Mouse (Mus musculus) activated CD4-positive, CD25-positive, alpha-beta regulatory T cell, adult 4 months (primary cell): ENCODE measurements around the gene Ror1. TPM values are rescaled to one million over a fixed set of nuclear protein-coding genes. Genes with fewer than 3 reads are reported as not detected.

Source experiments
- ATAC-seq: one replicate; pipeline ENCODE4 v1.8.0; 2017
- polyA plus RNA-seq, 2 experiments: library from polyadenylated mRNA; unstranded; fragments of 100-300 nt; shearing (Covaris generic); gene quantifications; one replicate each; pipeline ENCODE4 v1.2.1; 2017

Gene Ror1
- polyA plus RNA-seq, 2 experiments from 2014 or later = not detected

DNA sequence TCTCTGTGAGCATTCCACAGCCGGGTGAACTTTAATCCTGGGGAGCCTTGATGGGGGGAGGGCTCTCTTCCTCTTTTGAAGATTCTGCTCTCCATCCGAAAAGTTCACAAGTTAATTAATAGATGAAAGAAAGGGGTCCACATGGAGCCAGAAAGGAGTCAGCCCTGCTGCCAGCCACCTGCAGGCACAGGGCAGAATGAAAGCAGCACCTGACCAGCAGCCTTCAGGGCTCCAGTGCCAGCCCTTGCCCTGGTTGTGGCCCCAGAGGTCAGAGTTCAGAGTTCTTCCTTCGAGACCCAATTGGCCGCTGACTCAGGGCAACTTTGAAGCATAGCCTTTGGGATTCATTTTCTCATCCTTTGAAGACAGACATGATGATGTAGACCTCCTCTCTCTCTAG, 23.1 kb downstream of the Ror1 start:
- no peak for ATAC-seq

DNA sequence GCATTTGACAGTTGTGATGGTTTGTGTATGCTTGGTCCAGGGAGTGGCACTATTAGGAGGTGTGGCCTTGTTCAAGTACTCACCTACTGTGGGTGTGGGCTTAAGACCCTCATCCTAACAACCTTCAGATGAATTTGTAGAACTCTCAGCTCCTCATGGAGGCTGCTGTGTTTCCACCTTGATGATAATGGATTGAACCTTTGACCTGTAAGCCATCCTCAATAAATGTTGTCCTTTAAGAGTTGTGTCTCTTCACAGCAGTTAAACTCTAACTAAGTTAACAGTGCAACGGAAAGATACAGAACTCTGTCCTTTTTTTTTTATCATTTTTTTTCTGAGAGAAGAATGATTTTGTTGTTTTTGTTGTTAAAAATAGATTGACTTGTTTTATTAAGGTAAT, 23.8 kb downstream of the Ror1 start:
- no peak for ATAC-seq

DNA sequence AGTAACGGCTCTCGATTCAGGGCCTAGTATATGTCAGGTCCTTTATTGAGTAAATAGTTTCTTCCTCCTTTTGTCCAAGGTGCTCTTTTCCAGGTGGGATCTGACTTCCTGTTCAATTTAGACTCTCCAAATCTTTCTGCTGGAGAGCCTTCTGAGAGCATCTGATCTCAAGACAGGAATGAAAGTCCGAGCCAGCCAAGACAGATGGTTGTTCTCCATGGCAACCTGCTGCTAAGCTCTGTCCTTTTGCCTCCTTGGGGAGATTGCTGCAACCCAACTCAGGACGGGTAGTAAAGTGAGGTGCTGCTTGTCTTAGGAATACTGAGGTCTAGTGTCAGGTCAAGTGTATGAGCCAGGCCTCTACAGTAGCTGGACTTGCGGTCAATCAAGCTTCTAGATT, 25.0 kb downstream of the Ror1 start:
- no peak for ATAC-seq

DNA sequence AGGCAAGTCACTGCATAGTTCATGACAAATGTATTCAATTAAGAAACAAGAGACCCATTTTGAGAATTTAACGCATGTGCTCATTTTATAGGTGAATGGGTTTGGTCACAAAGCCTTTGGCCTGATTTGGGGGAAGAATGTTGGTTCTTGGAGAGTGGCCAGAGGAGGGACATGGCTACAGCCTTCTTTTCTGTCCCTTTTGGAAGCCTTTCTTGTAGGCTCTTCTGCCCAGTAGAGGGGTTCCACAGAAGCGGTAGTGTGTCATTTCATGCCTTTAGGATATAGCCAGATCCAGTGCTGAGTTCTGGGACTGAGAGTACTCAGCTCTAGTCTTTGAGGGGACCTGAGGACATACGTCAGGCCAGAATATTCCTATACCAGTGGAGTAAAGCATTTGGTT, 26.8 kb downstream of the Ror1 start:
- no peak for ATAC-seq

DNA sequence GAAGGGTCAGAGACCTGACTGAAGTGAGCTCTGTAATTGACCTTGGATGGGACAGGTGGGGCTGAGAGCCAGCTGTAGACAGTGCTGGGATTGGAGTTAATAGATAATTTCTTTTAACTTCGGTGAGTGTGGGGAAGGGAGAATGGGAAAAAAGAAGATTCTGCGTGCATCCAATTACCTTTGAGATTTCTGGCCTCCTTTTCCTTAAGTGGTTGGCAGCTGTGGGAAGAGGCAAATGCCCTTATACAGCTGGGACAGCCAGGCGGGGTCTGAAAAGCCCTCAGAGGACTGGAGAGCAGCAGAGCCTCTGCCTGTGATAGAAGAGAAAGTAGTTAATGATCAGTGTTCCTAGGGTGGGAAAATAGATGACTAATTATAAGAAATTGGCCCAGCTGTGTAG, 27.9 kb downstream of the Ror1 start:
- ATAC-seq = no peak

DNA sequence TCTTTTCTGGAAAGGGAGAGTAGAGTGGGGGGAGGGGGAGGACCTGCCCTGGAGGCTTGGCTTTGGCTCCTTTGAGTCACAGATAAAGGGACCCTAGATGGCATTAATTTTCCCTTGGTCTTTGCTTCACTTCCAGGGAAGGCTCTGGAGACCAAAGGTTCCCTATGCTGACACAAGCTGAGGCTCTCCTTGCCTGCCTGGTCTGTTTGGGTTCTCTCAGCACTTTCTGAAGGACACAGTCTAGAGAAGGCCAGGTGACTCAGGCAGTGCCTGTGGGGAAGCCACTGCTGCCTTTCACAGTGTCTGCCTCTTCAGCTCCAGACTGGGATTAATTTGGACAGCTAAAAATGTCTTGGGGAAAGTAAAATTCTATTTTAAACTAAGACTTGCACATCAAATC, 28.5 kb downstream of the Ror1 start:
- no peak for ATAC-seq

DNA sequence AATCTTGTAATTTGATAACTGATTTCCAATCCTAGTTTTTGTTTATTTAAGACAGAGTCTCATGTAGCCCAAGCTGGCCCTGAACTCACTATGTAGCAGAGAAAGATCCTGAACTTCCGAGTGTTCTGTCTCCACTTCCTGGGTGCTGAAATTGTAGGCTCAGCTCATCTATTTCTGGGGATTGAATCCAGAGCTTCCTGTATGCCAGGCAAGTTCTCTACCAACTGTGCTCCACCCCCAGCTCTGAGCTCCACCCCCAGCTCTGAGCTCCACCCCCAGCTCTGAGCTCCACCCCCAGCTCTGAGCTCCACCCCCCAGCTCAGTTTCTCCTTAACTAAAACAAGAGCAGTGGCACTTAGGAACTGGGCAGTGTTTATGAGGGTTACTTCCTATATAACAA, 29.3 kb downstream of the Ror1 start:
- no peak for ATAC-seq

DNA sequence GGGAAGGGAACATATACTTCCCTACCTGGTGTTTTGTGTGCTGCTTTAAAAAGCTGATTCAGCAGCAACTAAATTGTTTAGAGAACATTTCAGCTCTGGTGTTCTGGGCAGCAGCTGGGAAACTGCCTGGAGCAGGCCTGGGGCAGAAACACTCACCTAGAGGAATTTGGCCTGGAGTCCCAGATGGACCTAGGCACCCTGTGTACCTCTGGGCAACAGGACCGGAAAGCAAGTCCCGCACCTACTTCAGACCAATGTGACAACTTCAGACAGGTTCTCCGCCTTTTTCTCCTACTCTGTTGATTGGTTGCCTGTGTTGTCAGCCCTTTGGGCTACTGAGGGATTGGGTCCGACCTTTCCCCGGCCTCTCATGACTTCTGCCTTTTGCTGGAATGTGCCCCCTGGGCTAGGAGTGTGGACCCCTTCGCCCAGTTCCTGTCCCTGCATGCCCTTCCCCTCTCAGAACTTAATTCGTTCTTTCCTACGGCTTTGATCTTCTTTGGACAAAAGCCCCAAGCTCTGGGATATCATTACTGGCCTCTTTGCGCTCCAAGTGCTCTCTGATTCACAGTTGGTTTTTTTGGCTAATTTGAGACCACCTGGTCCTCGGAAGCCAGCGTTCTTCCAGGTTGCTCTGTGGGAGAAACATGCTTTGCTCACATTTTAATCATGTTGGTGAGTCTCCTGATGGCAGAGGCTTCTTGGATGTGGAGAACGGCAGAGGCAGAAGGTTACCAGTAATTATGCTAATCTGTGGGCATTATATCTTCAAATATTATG, 31.1 kb downstream of the Ror1 start:
- ATAC-seq = no peak

DNA sequence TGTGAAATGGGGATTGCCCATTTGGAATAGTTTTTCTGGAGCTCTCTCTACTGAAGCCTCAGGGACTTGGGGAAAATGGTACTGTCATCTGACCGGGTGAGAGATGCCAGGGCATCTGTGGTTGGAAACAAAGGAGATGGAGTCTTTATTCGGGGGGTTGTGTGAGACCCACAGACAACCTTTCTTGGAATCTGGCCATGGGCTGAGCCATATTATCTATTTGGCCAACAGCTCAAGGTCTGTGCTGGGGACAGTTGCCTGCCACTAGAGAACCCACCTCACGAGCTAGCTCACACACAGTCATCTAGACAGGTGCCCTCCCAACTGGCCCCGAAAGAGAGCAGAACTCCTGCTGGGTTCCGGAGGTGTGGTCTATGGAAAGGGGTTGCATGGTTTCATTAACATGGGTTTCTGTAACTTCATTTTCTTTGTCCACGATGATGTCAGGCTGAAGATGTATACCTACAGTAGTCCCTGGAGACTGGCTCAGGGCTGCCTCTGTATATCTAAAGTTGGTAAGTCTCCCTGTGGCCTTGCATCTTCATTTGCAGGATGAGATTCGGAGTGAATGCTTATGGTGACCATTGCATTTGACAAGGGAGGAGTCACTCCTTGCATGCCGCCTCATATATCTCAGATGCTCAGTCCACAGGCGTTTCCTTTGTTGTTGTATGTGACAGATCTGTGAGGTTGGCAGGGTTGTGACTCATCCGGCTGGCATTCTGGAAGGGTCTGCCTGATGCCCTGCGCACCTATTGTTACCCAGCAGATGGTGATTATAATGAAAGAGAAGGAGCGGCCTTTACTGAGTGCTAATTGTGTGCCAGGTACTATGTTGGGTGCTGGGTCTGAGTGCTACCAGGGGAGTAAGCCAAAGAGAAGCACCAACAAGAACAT, 32.7 kb downstream of the Ror1 start:
- ATAC-seq = no peak

DNA sequence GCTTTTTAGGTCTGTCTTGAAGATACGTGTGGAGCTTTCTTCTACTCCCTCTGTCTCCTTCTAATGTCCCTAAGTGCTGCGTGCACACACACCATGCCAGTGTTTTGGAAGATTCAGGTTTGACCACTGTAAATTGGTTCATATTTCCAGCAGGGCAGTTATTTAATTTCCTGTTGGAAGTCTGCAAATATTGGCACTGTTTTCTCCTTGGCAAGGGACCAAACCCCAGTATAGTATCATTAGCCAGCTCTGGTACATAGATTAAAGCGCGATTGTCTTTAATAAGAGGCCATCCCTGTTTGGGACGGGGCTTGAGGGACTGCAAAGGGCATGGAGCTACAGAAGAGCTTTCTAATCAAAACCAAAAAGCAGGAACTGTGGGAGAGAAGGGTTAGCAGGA, 33.6 kb downstream of the Ror1 start:
- no peak for ATAC-seq

DNA sequence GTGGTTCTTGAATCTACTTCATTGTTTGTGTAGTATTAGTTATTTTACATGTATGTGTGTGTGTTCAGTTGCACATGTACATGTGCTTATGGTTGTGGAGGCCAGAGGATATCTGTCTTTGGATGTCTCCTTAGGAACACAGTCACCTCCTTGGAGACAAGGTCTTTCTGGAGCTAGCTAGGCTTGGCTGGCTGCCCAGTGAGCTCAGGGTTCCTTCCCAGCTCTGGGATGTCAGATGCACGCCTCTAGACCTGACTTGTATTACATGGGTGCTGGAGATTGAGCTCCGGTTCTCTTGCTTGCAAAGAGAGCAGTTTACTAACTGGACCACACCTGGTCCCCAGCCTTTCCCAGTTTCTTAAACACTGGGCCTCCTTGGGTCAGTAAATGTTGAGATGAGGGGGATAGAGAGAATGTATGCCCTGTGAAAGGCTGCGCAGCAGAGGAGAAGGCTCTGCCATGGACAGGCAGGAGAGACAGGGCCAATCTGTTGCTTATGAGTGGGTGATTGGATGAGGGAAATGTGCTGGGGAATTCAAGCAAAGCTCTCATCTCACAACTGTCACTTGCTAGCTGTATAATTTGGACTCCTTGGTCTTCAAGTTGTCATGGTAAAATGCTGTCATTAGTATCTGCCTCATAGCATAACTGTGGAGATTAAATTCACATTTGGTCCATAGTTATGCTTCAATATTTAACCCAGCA, 35.3 kb downstream of the Ror1 start:
- ATAC-seq = no peak

DNA sequence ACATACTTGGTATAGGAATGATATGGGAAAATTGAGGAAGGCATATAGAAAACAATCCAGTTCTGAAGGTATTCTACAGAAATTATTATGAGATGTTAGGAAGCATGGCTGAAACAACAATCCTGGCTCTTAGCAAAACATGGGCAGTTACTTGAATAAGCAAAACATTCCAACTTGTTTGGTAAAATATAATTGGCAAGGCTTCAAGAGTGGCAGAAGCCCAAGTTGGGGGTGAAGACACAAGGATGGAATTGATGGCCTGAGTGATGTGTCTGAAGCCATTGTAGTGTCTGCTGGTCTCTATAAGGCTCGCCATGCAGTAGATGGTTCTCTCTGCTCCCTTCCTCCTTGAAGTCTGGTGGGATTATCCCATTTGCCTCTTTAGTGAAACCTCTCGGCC, 35.9 kb downstream of the Ror1 start:
- ATAC-seq = no peak

DNA sequence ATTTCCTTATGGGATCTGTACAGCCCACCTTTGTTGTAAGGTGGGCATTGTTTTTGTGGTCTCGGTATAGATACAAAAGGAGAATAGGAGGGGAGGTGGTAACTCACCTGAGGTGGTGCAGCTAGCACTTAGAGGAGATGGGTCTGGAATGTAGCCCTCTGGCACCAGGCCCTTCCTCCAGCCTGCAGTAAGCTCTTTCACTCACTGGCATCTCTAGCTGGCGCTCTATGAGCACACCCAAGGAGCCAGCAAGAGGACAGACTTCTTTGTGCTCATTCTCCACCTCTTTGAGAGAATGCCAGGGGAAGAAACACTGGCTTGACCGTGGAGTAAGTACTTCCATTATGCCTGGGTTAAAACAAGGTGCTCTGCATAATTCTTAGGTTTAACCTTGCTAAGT, 36.7 kb downstream of the Ror1 start:
- no peak for ATAC-seq

DNA sequence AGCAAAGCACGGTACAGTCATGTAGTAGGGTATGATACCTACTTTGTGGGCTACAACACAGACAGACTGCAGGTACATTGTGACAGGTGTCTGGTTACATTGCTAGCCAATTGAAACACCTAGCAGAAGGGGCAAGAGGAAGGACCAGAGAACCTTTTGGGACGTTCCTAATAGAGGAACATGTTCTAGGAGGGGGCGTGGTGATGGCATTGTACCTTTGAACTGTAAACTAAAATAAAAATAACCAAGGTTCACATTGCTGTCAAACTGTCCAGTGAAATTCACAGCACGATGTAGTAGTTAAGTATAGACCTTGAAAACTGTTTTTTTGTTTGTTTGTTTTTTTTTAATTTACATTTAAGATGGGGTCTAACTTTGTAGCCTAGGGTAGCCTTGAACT, 40.5 kb downstream of the Ror1 start:
- ATAC-seq = no peak

DNA sequence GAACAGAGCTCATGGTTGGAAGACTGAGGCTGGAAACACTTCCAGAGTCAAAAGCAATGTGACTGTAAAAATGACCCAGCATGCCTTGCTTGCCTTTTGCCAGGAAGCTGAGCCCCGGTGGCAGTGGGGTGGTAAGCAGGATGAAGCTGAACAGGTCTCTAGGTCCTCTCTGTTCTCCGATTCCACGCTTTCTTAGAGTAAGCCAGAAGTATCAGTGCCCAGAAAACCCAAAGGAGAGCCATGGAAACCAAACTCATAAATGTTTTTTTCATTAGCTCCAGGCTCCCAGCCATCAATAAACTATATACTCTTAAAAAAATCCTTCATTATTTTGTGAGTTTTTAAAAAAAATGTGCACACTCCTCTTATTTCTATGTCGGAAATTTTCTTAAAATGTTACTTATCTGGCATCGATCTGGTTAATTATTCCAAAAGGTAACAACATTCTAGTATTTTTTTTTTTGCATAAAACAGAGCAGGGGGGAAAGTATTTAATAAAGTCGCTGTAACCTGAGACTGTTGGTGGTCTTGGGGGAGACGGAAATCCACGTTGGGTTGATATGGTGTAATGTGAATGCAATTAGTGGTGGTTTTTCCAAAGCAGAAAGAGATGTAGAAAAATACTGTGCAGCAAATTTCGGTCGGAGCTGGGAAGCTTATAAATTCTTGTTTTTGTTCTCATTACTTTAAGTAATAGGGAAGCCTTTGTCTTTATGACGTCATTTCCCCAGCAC, 41.7 kb downstream of the Ror1 start:
- no peak for ATAC-seq

DNA sequence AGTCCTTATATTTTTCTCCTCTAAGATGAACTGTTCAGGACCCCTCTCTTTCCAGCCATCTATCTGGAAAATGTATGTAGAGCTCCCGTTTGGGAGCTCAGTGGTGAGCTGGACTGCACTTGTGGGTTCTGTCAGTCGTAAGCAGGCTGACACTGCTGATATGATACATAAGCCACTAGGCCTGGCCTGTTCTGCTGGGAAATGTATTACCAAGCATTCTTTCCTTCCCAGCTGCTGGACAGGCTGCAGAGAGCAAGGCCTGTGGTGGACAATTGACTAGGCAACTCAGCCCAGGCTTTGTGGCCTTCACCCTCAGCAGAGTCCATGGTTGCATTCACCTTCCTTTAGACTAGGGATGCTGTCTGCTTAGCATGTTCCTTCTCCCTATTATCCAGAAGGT, 46.0 kb downstream of the Ror1 start:
- no peak for ATAC-seq

DNA sequence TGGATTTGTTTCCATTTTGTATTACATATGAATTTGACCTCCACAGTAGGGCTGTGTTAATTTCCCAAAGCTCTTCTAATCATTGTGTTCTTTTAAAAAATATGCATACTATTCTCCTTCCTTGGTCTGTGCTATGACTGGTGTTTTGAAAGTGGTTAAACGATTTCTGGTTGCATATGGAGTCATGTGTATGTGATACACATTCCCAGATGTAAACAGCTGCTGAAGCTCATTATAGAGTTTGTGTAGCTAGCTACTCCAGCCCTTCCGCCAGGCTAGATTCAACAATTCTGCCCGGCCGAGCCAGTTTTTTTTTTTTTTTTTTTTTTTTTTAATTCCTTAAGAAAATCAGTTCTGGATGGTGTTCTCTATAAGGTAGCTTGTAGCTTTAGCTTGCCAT, 49.2 kb downstream of the Ror1 start:
- no peak for ATAC-seq

DNA sequence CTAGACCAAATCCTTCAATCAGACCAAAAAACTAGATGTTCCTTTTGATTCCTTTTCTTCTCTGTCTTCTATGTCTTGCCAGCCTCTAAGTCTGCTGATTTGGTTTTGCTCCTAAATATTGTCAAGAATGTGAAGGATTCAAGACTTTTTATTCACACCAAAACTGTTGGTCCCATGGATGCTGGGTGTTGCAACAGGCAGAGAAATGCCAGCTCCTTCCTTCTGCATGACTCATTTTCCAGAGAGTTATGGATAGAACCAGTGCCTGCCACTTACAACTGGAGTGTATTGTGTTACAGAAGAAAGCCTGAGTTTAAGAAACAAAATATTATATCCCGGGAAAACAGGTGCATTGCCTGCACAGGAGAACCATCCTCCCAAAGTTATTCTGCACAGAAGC, 55.2 kb downstream of the Ror1 start:
- no peak for ATAC-seq

DNA sequence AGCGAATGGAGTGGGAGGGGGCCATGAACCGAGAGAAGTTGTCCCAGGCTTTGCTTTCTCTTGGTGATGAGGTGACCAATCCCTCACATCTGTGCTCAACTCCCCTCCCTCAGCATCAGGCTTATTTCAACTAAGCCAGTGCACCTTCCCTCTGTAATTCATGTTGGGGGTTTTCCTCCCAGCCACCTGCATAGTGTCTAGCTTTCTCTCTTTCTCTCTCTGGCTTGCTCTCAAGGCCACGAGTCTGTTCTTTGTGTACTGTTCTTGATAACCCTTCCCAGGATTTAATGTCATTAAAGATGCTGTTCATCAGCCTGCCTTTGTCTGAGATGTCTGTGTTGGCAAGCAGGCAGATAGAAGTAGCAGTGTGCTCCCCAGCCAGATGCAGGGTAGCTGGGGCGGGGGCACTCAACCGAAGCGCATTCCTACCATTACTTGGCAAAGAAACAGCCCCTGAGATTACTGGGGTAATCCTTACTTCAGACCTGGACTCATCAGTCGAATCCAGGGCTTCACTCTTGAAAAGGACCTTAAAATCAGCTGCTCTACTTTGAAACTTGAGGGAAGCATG, 59.1 kb downstream of the Ror1 start:
- ATAC-seq = no peak

DNA sequence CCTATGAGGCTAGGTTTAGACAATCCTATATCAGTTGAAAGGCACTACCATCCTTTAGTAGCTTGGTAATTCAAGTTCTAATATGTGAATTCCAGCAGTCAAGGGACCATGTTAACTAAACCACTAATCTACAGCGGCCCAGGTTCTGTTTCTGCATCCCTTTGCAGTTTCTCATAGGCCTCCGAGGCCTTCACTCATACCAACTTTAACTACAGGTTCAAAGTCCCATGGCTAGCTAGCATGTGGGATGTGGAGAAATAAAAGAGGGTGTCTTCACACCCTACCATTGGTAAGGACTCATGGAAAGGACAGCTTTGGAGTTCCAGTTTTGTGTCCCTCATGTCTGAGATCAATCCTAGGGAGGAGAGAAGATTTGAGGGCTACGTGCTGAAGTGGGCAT, 60.1 kb downstream of the Ror1 start:
- ATAC-seq = no peak

DNA sequence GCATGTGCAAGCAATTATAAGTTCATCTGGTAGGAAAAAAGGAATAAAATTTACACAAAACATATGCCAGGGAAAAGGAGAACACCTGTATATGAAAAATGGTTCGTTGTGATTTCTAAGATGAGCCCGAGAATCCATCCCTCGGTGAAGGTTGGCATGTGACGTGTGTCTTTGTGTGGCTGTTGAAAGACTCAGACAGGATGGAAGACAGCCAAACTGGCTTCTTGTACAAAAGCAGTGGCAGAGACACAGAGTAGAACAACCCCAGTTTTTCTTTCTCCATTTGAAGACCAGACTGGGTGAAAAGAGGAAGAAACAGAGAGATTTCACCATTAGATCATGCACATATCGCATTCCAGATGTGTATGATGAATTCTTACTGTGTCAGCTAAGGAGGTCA, 62.8 kb downstream of the Ror1 start:
- ATAC-seq = no peak

DNA sequence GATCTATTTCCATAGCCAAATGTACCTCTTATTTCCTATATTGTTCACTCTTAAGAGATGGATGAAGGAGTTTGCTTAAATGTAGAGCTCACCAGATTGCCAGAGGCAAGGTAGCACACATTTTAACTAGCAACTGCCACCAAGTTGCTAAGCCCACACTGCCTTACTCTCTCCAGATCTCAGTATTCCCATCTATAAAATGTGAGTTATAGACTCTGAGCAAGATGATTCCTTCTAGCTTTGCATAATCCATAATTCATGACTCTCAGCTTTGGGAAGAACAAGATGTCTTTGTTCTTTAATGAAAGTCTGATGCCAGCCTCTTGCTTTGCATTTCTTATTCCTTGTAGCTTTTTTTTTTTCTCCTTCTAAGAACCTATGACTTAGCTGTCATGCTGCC, 64.6 kb downstream of the Ror1 start:
- ATAC-seq = no peak

DNA sequence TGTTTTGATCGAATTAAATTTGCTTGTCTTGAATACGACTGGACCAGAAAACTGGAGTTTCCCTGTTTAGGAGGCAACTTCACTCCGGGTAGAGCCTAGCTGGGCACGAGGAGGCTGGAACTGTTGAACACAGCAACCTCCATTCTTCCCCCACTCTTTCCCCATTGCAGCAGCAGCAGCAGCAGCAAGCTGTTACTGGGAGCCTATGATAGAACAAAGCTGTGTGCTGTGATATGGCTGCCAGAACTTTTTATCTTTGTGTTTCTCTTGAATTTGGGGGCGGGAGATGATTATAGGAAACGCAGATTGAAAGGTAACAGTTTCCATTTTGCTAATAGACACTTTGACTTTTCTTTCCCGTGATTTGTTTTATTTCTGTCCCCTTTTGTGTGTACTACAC, 70.2 kb downstream of the Ror1 start:
- no peak for ATAC-seq
